Mouse (Mus musculus) cortical plate, adult 2 months (tissue): ENCODE measurements at regions not wholly inside any gene's neighbourhood (a gene's known extent, or its start where the extent isn't known, plus 50 kb on each side); places are given as distances from the start of the nearest gene placed in this dataset.

Experiments
- CTCF ChIP-seq: fragments of 200-500 bp; IDR thresholded peaks from 2 replicates; pipeline ENCODE4 v1.5.1; 2011; ENCODE audit warnings: mild to moderate bottlenecking, control low read depth, low read length; ENCODE audit not compliant: insufficient read depth; ENCODE audit errors: extremely low read depth
- POLR2A ChIP-seq: fragments of 200-500 bp; IDR thresholded peaks from 2 replicates; pipeline ENCODE4 v1.6.1; 2011; ENCODE audit warnings: mild to moderate bottlenecking, low read length, control low read depth; ENCODE audit not compliant: insufficient read depth; ENCODE audit errors: extremely low read depth

GRCm38 (mm10) chr16:9113801-9114200 lies 283.9 kb downstream of the 1810013L24Rik start:
- TF ChIP-seq CTCF (no peak), POLR2A (no peak)
